Mouse (Mus musculus) cerebellum, adult 8-10 months (tissue): Measurements from ENCODE around the gene Trmt11.
"Not testable (repeated sequence)": the region's sequence is repeated elsewhere in the genome, so short reads cannot be mapped to it uniquely, and the experiment has no call there.

Source experiments
- DNase-seq: peaks from one replicate; pipeline ENCODE4 v3.0.0; 2022

Gene Trmt11

DNA sequence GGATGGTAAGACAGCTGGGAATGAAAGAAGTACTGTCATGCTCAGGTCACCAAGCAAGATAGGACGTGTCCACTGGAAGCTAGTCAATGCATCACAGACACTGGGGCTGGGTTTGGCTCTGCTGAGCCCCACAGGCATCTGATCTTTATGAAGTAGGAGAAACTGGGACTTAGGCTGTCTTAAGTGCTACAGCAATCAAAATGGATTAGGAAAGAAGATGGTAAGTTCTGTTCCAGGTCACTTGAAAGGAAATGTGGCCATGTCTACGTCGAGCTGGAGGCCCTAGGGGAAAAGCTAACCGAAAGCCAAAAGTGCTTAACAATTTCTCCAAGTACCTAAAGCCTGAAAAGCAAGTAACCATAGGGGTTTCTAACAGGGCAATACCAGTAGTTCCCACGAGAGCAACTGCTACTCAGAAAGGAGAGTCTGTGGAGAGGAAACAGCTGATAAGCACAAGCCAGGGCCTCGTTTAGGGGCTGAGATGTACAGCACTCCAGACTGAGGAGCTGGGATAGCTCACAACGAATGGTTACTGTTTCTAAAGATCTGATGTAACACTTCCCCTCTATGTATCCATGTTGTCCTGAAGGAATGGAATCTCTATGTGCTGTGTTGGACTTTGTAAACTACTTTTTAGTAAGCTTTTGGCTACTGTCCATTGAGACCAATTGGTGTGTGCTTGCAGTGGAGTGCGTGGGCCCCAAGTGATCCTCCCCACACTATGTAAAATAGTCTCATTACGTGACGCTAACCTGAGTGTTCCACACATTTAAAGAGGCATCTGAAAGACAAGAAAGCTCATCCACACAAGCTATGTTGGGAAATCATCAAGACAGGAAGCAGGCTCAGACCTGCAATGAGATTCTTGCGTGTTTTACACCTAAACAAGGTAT, 44.6 kb downstream of the Trmt11 start:
- no peak for DNase-seq

GRCm38 (mm10) chr10:30552377-30552776, 48.2 kb downstream of the Trmt11 start:
- DNase-seq = no peak

- no peak for DNase-seq
Measured at GRCm38 (mm10) chr10:30549974-30550373, 50.6 kb downstream of the Trmt11 start.

DNA sequence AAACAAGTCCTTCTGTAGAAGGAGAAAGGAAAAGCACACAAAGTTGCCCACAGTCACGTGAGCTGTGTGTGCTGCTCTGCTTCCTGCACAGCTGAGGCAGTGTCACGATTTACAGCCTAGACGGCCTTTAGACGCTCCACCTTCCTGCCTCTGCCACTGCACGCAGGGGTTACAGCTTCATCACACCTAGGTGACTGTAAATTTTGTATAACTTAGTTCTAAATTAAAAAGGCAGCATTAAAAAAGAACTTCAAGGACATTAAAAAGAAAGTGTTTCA, 62.1 kb downstream of the Trmt11 start:
- DNase-seq = no peak

DNA sequence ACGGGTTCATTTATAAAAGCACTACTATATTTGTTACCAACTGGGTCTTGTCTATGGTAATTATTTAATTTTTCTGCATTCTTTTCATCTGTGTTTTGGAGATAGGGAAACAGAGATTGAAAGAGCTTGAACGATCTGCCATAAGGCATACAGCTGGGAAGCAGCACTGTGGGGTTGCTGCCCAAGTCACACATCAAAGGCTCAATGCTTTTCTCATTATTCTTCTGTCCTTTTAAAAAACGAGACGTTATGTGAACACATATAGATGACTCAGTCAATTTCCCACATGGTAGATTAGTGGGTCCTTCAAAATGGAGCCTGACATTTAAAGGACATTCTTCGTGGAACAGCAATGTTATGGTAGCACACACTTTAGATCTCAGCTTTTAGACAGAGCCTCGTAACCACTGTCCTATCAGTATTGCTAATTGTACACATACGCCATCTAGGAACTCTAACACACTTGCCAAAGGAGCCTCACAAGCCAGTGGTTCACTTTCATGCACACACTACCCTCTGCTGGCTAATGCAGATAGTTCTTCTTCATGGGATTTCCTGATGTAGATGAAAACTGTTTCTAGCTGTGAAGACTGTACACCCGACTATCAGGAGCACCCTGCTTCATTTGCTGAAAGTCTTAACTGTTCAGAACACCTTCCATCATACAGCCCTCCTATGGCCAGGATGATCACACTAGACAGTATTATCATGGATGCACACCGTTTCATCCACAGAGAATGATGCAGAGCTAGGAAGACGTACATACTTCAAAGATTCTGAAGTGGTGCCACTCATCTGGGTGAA, 62.6 kb downstream of the Trmt11 start:
- no peak for DNase-seq

DNA sequence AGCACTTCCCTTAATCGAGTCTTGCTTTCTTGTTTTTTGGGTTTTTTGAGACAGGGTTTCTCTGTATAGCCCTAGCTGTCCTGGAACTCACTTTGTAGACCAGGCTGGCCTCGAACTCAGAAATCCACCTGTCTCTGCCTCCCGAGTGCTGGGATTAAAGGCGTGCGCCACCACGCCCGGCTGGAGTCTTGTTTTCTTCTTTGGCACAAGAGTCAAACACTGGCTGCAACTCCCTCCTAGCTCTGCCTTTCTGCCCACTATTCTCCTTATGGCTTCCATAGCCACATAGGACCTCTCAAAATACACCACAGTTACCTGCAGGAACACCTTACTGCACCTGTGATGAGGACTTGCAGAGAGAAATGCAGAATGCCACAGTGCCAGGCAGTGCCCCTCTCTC, 64.6 kb downstream of the Trmt11 start:
- not testable (repeated sequence) for DNase-seq

DNA sequence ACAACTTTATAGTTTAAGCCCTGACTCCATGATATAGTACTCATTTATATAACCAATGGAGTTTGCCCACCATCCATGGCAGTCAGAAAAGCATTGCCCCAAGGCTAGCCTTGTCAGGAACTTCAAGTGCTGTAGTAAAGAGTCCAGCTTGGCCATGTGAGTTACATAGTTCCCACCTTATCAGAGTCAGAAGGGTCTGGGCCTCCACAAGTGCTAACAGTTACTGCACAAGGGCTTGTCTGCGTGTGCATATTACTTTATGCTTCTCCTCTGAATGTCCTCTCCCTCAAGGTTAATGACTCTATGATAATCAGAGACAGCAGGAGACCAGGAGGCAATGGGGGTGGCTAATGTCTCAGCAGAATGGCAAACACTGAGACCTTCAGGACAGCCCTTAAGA, 73.4 kb downstream of the Trmt11 start:
- no peak for DNase-seq

DNA sequence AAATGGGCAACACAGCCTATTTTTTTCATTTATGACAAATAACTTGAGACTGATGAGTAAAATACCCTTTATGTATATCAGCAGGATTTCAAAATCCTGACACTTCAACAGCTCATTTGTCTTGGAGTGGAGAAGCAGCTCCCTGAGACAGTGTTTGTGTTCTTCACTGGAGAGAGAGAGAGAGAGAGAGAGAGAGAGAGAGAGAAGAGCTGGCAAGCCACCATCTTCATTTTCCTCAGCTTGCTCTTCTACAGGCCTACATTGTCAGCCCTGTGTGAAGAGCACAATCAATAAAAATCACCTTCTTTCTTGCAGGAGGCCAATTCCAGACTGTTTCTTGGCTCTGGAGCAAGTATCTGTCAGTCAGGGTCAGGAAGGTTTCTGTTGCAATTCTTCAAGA, 78.8 kb downstream of the Trmt11 start:
- no peak for DNase-seq

GRCm38 (mm10) chr10:30519143-30519542, 81.4 kb downstream of the Trmt11 start:
- DNase-seq = no peak

- no peak for DNase-seq
Measured at GRCm38 (mm10) chr10:30517224-30517623, 83.3 kb downstream of the Trmt11 start.

- no peak for DNase-seq
Measured at GRCm38 (mm10) chr10:30516771-30517170, 83.8 kb downstream of the Trmt11 start.

- DNase-seq = no peak
Measured at GRCm38 (mm10) chr10:30504736-30505135, 95.8 kb downstream of the Trmt11 start.

DNA sequence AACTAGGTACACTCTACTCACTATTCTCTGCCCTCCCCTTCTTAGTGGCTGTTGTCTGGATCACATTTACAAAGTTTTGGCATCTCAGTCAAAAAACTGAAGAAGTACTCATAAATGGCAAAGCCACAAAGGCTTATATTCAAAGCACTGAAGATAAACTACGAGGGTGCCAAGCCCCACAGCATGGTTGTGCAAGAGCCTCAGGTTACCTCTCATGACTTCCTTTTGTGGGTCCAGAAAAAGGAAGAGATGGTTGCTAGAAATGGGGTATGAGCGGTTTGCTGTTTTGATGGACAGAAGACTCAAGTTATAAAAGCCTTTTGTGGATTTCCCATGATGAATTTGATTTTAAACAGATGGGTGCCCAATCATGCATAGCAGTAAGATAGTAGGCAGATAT, 97.4 kb downstream of the Trmt11 start:
- no peak for DNase-seq

DNA sequence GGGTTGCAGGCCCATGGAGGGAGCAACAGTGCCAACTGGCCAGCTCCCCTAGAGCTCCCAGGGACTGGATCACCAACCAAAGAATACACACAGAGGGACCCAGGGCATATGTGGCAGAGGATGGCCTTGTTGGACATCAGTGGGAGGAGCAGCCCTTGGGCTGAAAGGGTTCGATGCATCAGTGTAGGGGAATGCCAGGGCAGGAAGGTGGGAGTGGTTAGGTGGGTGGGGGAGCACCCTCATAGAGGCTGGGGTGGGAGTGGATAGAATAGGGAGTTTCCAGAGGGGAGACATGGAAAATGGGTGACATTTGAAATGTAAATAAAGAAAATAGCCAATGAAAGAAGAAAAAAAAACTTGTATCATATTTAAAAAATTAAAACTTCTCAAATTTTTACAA, 97.8 kb downstream of the Trmt11 start:
- DNase-seq = no peak

DNA sequence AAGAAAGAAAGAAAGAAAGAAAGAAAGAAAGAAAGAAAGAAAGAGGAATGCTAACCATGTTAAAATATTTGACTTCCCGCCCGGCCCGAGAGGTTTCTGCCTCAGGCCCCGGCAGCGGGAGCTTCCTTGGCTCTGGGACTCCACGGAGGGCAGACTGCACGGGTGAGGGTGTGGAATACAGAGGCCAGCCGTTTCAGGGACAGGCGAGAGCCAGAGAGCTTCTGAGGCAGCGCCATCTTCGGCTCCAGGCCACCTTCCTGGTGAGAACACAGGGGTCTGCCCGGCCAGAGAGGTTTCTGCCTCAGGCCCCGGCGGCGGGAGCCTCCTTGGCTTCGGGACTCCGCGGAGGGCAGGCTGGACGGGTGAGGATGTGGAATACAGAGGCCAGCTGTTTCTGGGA, 102.3 kb downstream of the Trmt11 start:
- not testable (repeated sequence) for DNase-seq
